ENCODE assay signal across 9 mouse cellular contexts in genomic region chr1:191324733-191325590, GRCm38 (mm10). TPM values are rescaled to one million over a fixed set of nuclear protein-coding genes. Genes with fewer than 3 reads are reported as not detected.
DNase-seq lines count a peak whose midpoint lies in the region; ATAC-seq and TF ChIP-seq lines count a peak whose summit lies in the region.
"Had no signal": no experiment of that assay in that cellular context is flagged by ENCODE, and none has a peak within 500 bp of the region (broad histone marks: within the 10 kb centered on the region; RNA-seq: fewer than 3 reads in every experiment).

No protein-coding gene starts in this region.

- no peak for TF ChIP-seq CTCF in cortical plate, adult 2 months (IDR thresholded peaks at IDR 0.05; ENCODE audit: extremely low read depth, insufficient read depth, low read length)

- no peak overlapping the region for H3K27ac ChIP-seq in heart, embryonic 14.5 days (replicated peaks in 1 of 2; ENCODE audit: control insufficient read depth in 1 of 2, insufficient read depth in 1 of 2, low read depth in 2 of 2, low read length in 2 of 2)
- no peak overlapping the region for H3K27ac ChIP-seq in cortical plate, adult 2 months (ENCODE audit: insufficient read depth, low read length)
- H3K27ac ChIP-seq in hindbrain, embryonic 14.5 days, result peak overlapping the region; percentile 79

- DNase-seq in heart, postnatal 14 days, result no peak
- DNase-seq in hindbrain, embryonic 14.5 days (ENCODE audit: low spot score), result no peak
- DNase-seq in adrenal gland, adult 2 months, result no peak
- DNase-seq in gastrocnemius, postnatal 25 days, result no peak
- DNase-seq in frontal cortex, postnatal 10 days (ENCODE audit: low spot score in 2 of 2), result no peak

- intact Hi-C loops in heart, postnatal 14 days (cut with DNase I), result no loop called here

- peaks cover 10 to 22% of the 10 kb centered on the region in 2 experiments for H3K4me1 ChIP-seq in heart, embryonic 14.5 days (ENCODE audit: control insufficient read depth in 2 of 2, insufficient read depth in 2 of 2, low read length in 2 of 2)
- H3K4me1 ChIP-seq in cortical plate, adult 2 months (ENCODE audit: control insufficient read depth, insufficient read depth, low read length), result peaks cover 2% of the 10 kb centered on the region; the same call in 1 of the 2 replicates
- peaks cover 29% of the 10 kb centered on the region for H3K4me1 ChIP-seq in hindbrain, embryonic 14.5 days (replicated peaks; ENCODE audit: control insufficient read depth, insufficient read depth, low read length)

- WGBS in heart, embryonic 14.5 days, result 71% methylated on average over 7 of the region's 7 CpGs
- 90% methylated on average over 7 of the region's 7 CpGs for WGBS in hindbrain, embryonic 14.5 days

- no peaks in the 10 kb centered on the region for H3K36me3 ChIP-seq in heart, embryonic 14.5 days (ENCODE audit: control insufficient read depth, insufficient read depth, low read length)
- no peaks in the 10 kb centered on the region for H3K36me3 ChIP-seq in hindbrain, embryonic 14.5 days (replicated peaks; ENCODE audit: control insufficient read depth, insufficient read depth)

- H3K27me3 ChIP-seq in heart, embryonic 14.5 days (ENCODE audit: control insufficient read depth, insufficient read depth, low read length), result no peaks in the 10 kb centered on the region
- H3K27me3 ChIP-seq in hindbrain, embryonic 14.5 days (ENCODE audit: control insufficient read depth, insufficient read depth, low read length), result no peaks in the 10 kb centered on the region

- no peak overlapping the region for H3K9ac ChIP-seq in heart, embryonic 14.5 days (ENCODE audit: low read length)
- H3K9ac ChIP-seq in hindbrain, embryonic 14.5 days, result peak overlapping the region; percentile 81

- TF ChIP-seq POLR2A in cortical plate, adult 2 months (IDR thresholded peaks at IDR 0.05; ENCODE audit: extremely low read depth, insufficient read depth, low read length), result no peak

- H3K4me2 ChIP-seq in heart, embryonic 14.5 days (ENCODE audit: low read length), result peak overlapping the region; percentile 97
- peak overlapping the region; percentile 57 for H3K4me2 ChIP-seq in hindbrain, embryonic 14.5 days (replicated peaks)

- H3K4me3 ChIP-seq in heart, embryonic 14.5 days (ENCODE audit: control insufficient read depth in 1 of 2, insufficient read depth in 1 of 2, low read depth in 1 of 2, low read length in 2 of 2), result no peak overlapping the region; a peak in 1 of 4 replicates
- H3K4me3 ChIP-seq in cortical plate, adult 2 months (ENCODE audit: insufficient read depth, low read length), result peak overlapping the region; percentile 57; the same call in 1 of the 2 replicates
- peak overlapping the region; percentile 66 for H3K4me3 ChIP-seq in hindbrain, embryonic 14.5 days (replicated peaks; ENCODE audit: low read length)

- no peak for ATAC-seq in heart, embryonic 14.5 days (ENCODE audit: insufficient number of reproducible peaks, insufficient read depth, low FRiP score, low read depth)
- ATAC-seq in hindbrain, embryonic 14.5 days (ENCODE audit: low FRiP score), result no peak; the same call in 1 of the 2 replicates
- ATAC-seq in megakaryocyte-erythroid progenitor cell, adult 5-6 weeks (replicated peaks; ENCODE audit: low FRiP score, low TSS enrichment, poor library complexity, severe bottlenecking), result peak; percentile 48

- H3K9me3 ChIP-seq in heart, embryonic 14.5 days (ENCODE audit: control insufficient read depth, low read length), result 0 out of 2 replicates have a peak, but pooled peaks cover 3% of the 10 kb centered on the region
- no peaks in the 10 kb centered on the region for H3K9me3 ChIP-seq in hindbrain, embryonic 14.5 days (ENCODE audit: control insufficient read depth, low read length)
- H3K9me3 ChIP-seq: G1E had no signal

RNA-seq across cellular contexts. Expression of gene Tmem206, which starts 0.8 kb away (rescaled TPM):
- polyA plus RNA-seq in heart, embryonic 14.5 days (2014; fragmentation: Nextera tagmentation; extraction: Ambion mirVana), result 18.5 and 20.9 TPM in 2 replicates
- 1 to 10 TPM; 3.4 to 4.7 TPM for total RNA-seq in heart, postnatal 14 days (2021)
- polyA plus RNA-seq in cortical plate, adult 2 months (2012; rRNA removed), result 9.9 and 10.3 TPM in 2 replicates
- polyA plus RNA-seq in hindbrain, embryonic 14.5 days (2014; fragmentation: Nextera tagmentation; extraction: Ambion mirVana), result 35.9 and 38.0 TPM in 2 replicates
- total RNA-seq in megakaryocyte-erythroid progenitor cell, adult 5-6 weeks (2014; fragmentation: Nextera tagmentation), result 13.5 TPM in 2 replicates
- total RNA-seq in megakaryocyte-erythroid progenitor cell, adult 5-6 weeks (2017), result 9.8 and 15.5 TPM in 2 replicates
- 1 to 10 TPM; 4.2 to 7.4 TPM for total RNA-seq in adrenal gland, adult 2 months (2021)
- 4.0 and 4.1 TPM in 2 replicates for polyA plus RNA-seq in adrenal gland, adult 2 months (2012; rRNA removed)
- 1 to 10 TPM; 1.2 to 1.3 TPM for total RNA-seq in gastrocnemius, postnatal 25 days (2021)

RNA-seq across cellular contexts. Expression of gene Nenf, which starts 7.0 kb away (rescaled TPM):
- 138 and 157 TPM in 2 replicates for polyA plus RNA-seq in heart, embryonic 14.5 days (2014; fragmentation: Nextera tagmentation; extraction: Ambion mirVana)
- total RNA-seq in heart, postnatal 14 days (2021), result 100 to 1,000 TPM in 1 of 2 experiments, 10 to 100 TPM in 1; 96.9 to 104 TPM
- 170 and 175 TPM in 2 replicates for polyA plus RNA-seq in cortical plate, adult 2 months (2012; rRNA removed)
- 161 and 166 TPM in 2 replicates for polyA plus RNA-seq in hindbrain, embryonic 14.5 days (2014; fragmentation: Nextera tagmentation; extraction: Ambion mirVana)
- total RNA-seq in megakaryocyte-erythroid progenitor cell, adult 5-6 weeks (2014; fragmentation: Nextera tagmentation), result 62.2 and 87.6 TPM in 2 replicates
- total RNA-seq in megakaryocyte-erythroid progenitor cell, adult 5-6 weeks (2017), result 20.3 and 35.5 TPM in 2 replicates
- 10 to 100 TPM; 78.7 to 94.3 TPM for total RNA-seq in adrenal gland, adult 2 months (2021)
- 249 and 261 TPM in 2 replicates for polyA plus RNA-seq in adrenal gland, adult 2 months (2012; rRNA removed)
- 10 to 100 TPM; 54.3 to 62.3 TPM for total RNA-seq in gastrocnemius, postnatal 25 days (2021)

Comparison
In these comparisons a context has a peak if more than half of its experiments do, and no peak if none do; other contexts are left out.
1. H3K4me3 ChIP-seq: peak in cortical plate, adult 2 months (single experiment) and hindbrain, embryonic 14.5 days (single experiment); none in heart, embryonic 14.5 days (0 of 2).